11 mouse cellular contexts compared by ENCODE assay signal in the genomic region with DNA sequence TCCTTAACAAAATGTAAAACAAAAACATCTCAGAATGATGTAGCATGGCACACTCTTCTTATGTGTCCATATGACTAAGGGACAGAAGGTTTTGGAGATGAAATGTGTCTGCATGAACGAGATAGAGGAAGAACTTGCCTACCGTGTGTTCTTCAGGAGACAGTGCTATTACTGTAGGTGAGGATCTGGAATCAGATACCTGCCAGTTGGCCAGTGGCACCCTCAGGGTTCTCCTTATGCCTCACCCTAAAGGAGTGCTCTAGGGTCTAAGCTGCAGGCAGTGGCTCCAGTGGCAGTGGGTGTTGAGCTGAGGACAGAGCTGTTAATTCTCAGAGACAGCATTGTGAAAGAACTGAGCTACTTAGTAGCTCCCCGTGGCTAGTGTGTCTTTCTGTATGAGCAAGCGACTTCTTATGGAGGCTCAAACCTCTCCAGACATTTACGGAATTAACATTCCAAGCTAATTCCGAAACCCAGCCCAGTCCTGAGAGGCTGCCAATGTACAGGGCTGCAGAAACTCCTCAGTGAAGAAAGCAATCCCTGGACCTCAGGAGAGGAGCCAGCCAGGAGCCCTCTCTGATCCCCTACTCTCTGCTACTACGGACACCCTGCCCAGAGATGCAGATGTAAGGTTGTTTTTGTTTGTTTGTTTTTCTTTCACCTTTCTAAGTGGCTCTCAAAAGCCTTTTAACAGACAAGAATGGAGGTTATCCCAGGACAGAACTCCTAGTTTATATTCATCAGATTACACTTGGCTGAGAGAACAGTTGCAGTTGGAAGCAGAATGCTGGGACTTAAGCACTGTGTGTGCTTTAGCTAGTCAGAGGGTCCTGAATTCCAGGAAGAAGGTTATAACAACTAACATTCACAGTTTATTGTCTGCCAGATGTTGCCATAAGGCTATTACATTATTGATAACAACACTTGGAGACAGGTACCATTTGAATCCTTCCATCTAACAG. TPM values are rescaled to one million over a fixed set of nuclear protein-coding genes. Genes with fewer than 3 reads are reported as not detected.
DNase-seq lines count a peak whose midpoint lies in the region; ATAC-seq and TF ChIP-seq lines count a peak whose summit lies in the region.
"Had no signal": no experiment of that assay in that cellular context is flagged by ENCODE, and none has a peak within 500 bp of the region (broad histone marks: within the 10 kb centered on the region; RNA-seq: fewer than 3 reads in every experiment).

No protein-coding gene starts in this region.

- no peaks in the 10 kb centered on the region for H3K36me3 ChIP-seq in forebrain, postnatal 0 days (ENCODE audit: insufficient read depth)
- no peaks in the 10 kb centered on the region for H3K36me3 ChIP-seq in forebrain, embryonic 10.5 days (replicated peaks)
- H3K36me3 ChIP-seq: hindbrain, embryonic 15.5 days; neural tube, embryonic 12.5 days had no signal

- H3K4me2 ChIP-seq in forebrain, postnatal 0 days (ENCODE audit: low read depth), result no peak overlapping the region
- H3K4me2 ChIP-seq: hindbrain, embryonic 15.5 days; neural tube, embryonic 12.5 days had no signal

- no peaks in the 10 kb centered on the region for H3K27me3 ChIP-seq in forebrain, postnatal 0 days (ENCODE audit: insufficient read depth, low read length)
- H3K27me3 ChIP-seq in forebrain, embryonic 10.5 days (ENCODE audit: poor library complexity, severe bottlenecking), result no peaks in the 10 kb centered on the region
- H3K27me3 ChIP-seq: hindbrain, embryonic 15.5 days; neural tube, embryonic 12.5 days had no signal

- H3K9me3 ChIP-seq in forebrain, postnatal 0 days (ENCODE audit: low read length), result no peaks in the 10 kb centered on the region
- H3K9me3 ChIP-seq in forebrain, embryonic 10.5 days, result no peaks in the 10 kb centered on the region
- H3K9me3 ChIP-seq: hindbrain, embryonic 15.5 days; neural tube, embryonic 12.5 days had no signal

- H3K4me3 ChIP-seq in forebrain, postnatal 0 days (ENCODE audit: low read depth, low read length), result no peak overlapping the region
- H3K4me3 ChIP-seq in forebrain, embryonic 10.5 days, result no peak overlapping the region
- H3K4me3 ChIP-seq: hindbrain, embryonic 15.5 days; neural tube, embryonic 12.5 days had no signal

- 34% methylated on average over 7 of the region's 7 CpGs for WGBS in forebrain, postnatal 0 days
- 51% methylated on average over 7 of the region's 7 CpGs for WGBS in forebrain, embryonic 10.5 days

- H3K27ac ChIP-seq in forebrain, postnatal 0 days (ENCODE audit: low read depth, low read length), result no peak overlapping the region
- H3K27ac ChIP-seq in forebrain, embryonic 10.5 days, result no peak overlapping the region
- H3K27ac ChIP-seq: hindbrain, embryonic 15.5 days; neural tube, embryonic 12.5 days had no signal

- no peak for DNase-seq in forebrain, postnatal 0 days
- DNase-seq in forebrain, embryonic 10.5 days (ENCODE audit: extremely low spot score, low spot score), result no peak
- DNase-seq in ovary, postnatal 14 days (ENCODE audit: low spot score), result peak; percentile 13
- no peak for DNase-seq in ovary, postnatal 10 days (ENCODE audit: low spot score)
- peak; percentile 35 for DNase-seq in kidney, postnatal 14 days
- peak; percentile 11 for DNase-seq in testis, postnatal 14 days (ENCODE audit: low spot score)
- DNase-seq in ovary, adult 18-20 months (ENCODE audit: low spot score), result no peak
- no peak for DNase-seq in spleen, postnatal 36 days (ENCODE audit: low spot score in 2 of 2)
- DNase-seq: adrenal gland, postnatal 25 days had no signal

- ATAC-seq in forebrain, postnatal 0 days, result peak; percentile 65

- 0 out of 2 replicates have a peak, but pooled peaks cover 8% of the 10 kb centered on the region for H3K4me1 ChIP-seq in forebrain, postnatal 0 days (ENCODE audit: insufficient read depth)
- H3K4me1 ChIP-seq in forebrain, embryonic 10.5 days, result 0 out of 2 replicates have a peak, but pooled peaks cover 6% of the 10 kb centered on the region
- H3K4me1 ChIP-seq: hindbrain, embryonic 15.5 days; neural tube, embryonic 12.5 days had no signal

- no peak overlapping the region for H3K9ac ChIP-seq in forebrain, postnatal 0 days
- H3K9ac ChIP-seq: hindbrain, embryonic 15.5 days; neural tube, embryonic 12.5 days had no signal

- TF ChIP-seq CTCF in forebrain, postnatal 0 days (IDR thresholded peaks at IDR 0.05; ENCODE audit: low read depth), result no peak

RNA-seq across cellular contexts. Expression of gene Sptbn1, which starts 21.8 kb away (rescaled TPM):
- total RNA-seq in forebrain, postnatal 0 days (2014; rRNA removed), result 289 and 328 TPM in 2 replicates
- 108 and 150 TPM in 2 replicates for polyA plus RNA-seq in forebrain, postnatal 0 days (2015; fragmentation: Nextera tagmentation; extraction: Ambion mirVana)
- polyA plus RNA-seq in forebrain, embryonic 10.5 days (2016; fragmentation: Nextera tagmentation; extraction: Ambion mirVana), result 57.3 and 59.4 TPM in 2 replicates

Comparison
In these comparisons a context has a peak if more than half of its experiments do, and no peak if none do; other contexts are left out.
1. DNase-seq: peak in ovary, postnatal 14 days (single experiment), kidney, postnatal 14 days (single experiment) and testis, postnatal 14 days (single experiment); none in forebrain, postnatal 0 days (single experiment), forebrain, embryonic 10.5 days (single experiment), ovary, postnatal 10 days (single experiment), ovary, adult 18-20 months (single experiment) and spleen, postnatal 36 days (0 of 2).